Mouse (Mus musculus) mouse trophoblast stem cell (cell line): ENCODE results near the gene Cap1.
"Not testable (repeated sequence)": the region's sequence is repeated elsewhere in the genome, so short reads cannot be mapped to it uniquely, and the experiment has no call there.

Experiments used
- in situ Hi-C, 2 experiments: fragments of 300-500 bp; cut with MseI, MboI; formaldehyde crosslinking; loops; 2 replicates in 1 of 2; 3 replicates in 1 of 2; pipeline ENCODE4 v1.15.1; 2025

Cap1 gene

DNA sequence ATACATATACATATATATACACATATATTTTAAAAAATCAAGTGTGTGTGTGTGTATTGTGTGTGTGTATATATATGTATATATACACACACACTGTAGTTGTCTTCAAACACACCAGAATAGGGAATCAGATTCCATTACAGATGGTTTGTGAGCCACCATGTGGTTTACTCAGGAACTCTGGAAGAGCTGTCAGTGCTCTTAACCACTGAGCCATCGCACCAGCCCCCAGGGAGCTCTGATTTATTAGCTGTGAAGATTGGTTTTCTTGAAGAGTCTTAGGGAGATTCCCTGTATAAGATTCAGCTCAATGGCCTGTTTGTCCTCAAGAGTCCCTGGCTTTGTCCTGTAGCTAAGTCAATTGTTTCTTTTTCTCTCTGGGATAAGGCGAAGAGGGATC, 47.9 kb downstream of the Cap1 start:
- in situ Hi-C loops: no loop called here

DNA sequence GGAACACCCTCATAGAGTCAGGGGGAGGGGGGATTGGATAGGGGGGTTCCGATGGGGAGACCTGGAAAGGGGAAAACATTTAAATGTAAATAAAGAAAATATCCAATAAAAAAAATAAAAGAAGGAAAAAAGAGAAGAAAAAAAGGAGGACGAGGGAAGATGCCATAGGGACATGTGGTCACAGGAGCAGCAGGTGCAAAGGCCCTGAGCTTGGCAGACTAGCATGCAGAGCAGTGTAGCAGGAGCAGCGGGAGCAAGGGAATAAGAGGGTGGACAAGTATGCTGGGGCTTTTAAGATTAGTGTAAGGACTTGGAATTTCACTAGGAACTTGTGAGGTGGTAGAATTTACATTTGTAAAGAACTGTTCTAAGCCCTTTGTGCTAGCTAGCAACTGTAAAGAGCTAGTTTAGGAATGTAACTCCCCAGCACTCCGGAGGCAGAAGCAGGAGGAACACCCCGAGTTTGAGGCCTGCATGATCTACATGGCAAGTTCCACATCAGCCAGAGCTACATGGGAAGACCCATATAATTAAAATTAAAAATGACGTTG, 48.6 kb downstream of the Cap1 start:
- in situ Hi-C loops: no loop called here

DNA sequence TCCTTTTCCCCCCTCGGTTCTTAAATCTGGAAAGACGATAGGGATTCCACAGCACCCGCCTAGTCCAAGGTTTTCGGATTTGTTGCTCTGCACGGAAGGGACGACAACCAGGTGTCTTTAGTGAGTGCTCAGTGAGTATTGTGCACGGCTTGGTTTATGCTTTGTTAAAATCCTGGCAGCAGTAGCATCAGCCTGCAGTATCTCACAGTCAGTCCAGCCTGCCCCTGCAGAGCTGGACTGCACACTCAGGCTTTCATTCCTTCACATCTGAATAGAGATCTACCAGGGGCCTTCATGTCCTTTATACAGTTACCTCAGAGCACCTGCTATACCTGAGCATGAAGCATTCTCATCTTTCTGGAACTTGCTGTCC, 49.5 kb downstream of the Cap1 start:
- in situ Hi-C loops: no loop called here

DNA sequence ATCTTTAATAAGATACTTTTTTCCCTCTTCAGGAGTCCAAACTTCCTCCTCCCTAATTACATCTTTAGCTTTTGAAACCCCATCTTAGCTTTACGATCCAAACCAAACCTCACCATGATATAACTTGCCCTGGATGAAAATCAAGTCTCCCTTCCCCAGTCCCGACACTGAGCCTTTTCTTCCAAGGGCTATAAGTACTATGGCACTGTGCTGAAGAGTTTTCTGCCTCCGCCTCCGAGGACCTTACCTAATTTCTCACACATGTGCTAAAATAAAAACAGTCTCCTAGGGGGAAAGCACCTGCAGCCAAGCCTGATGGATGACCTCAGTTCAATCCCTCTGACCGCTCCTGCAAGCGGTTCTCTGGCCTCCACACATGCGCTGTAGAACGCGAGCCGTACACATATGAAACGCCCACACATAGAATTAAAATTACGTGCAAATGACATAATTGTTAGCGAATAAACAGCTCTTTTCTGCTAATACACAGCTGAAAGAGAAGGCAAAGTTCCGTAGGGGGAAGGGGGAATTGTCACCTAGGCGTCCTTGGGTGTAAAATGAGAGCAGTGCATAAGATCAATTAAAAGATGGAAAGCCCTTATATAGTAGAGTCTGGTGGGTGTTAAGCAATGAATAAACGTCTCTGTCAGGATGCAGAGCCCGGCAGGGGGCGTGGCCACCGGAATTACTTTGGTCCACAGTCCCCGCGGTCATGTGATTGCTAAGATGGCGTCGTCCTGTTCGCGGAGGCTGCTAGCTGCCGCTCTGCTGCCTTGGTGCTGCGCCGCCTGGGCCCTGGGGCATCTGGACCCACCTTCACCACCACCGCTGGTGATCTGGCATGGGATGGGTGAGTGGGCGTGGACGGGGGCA, 50.1 kb downstream of the Cap1 start, which contains the start of gene Ppt1:
Gene Ppt1 (plus strand): TSS at position 713 of the 873 bp plus-strand sequence.
- in situ Hi-C loops: no loop called here

DNA sequence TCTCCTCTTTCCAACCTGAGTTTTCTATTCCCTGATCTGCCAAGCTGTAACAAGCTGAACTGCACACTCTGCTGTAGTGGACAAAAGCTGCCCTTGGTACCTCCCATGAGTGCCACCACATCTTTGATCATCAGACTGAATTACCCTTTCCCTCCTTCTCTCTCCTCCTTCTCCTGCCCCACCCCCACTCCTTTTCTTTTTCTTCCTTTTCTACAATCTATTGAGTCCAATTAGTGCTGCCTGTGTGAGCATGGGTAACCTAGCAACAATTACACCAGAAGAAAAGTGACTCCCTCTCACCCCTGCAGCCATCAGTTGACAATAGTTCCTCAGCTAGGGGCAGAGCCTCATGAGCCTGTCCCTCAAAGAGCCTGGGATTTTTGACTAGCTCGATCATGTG, 54.0 kb downstream of the Cap1 start:
- in situ Hi-C loops: no loop called here

DNA sequence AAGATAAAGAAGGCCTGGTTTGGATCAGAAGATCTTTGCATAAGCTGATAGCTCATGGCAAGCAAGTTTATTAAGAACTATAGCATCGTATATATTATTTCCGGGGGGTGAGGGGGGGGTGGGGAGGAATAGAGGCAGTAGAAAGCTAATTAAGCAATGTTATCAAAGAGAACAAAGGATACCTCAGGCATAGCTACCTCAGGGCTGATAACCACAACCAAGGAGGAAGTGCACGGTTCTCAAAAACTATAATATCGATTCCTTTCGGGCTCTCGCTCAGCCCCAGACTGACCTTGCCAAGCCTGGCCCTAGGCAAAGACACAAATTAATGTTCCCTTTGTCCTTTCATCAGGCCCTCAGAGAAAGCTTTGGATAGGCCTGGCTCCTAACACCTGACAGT, 56.5 kb downstream of the Cap1 start:
- in situ Hi-C loops: no loop called here

DNA sequence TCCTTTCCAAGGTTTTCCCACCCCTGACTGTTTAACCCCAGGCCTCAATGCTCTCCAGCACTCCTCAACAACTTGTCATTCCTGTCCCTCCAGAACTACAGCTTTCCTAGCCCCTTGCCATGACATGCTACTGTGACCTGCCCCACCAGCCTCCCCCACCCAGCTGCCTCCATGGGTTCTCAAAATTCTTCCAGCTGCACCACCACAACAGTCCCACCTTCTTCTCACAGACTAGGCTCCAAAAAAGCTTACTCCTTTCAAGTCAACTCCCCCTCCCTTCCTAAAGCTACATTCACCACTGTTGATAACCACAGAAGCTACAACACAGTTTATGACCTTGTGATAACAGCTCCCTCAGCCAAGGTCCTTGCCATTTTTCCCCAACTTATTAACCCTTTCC, 58.2 kb downstream of the Cap1 start:
- in situ Hi-C loops: no loop called here

DNA sequence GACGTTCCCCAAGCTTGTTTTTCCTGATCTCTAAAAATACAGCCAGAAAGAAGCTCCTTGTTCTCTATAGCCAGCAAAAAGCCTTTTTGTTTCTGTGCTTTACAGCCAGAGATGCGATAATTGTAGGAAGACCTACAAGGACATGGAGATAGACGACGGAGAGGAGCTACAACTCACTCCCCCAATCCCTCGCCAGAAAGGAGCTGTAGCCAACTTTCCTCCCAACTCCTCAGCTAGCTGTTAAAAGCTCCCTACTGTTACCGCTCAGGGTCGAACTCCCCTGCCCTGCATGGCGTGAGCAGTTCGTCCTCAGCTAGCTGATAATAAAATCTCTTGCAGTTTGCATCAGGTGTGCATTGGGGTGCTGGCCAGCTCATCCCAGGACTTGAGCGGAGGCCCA, 64.9 kb downstream of the Cap1 start:
- in situ Hi-C loops: not testable (repeated sequence)

DNA sequence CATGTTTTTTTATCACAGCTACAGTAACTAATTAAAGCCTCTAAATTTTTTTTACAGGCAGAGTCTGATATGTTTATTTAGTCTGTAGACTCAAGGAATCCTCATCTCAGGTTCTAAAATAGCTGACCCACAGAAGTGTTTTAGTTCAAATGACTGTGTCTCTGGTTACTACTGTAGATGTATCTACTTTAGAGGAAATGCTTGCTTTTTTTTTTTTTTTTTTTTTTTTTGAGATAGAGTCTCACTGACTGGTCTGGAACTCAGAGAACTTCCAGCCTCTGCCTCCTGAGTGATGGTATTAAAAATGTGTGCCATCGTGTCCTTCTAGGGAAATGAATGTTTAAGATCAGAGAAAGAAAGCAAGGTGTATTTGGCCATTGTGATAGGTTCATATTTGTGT, 69.7 kb downstream of the Cap1 start:
- in situ Hi-C loops: no loop called here

DNA sequence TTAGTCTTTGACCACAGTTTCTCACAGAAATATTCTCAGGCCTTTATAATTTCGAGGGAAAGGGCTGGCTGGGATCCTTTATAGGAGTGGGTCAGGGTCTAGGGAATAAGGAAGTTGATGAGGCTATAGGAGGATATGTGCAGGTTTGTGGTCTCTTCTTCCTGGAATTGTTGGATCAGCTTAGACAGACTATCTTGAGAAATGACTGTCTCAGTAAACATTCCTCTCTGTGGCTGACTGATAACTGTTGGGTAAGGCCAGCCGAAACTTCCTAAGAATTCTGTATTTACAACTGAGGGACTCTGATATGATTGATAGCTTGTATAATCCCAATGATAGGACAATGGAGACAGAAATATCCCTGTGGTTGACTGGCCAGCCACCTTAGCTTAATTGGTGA, 74.0 kb downstream of the Cap1 start:
- in situ Hi-C loops: no loop called here

DNA sequence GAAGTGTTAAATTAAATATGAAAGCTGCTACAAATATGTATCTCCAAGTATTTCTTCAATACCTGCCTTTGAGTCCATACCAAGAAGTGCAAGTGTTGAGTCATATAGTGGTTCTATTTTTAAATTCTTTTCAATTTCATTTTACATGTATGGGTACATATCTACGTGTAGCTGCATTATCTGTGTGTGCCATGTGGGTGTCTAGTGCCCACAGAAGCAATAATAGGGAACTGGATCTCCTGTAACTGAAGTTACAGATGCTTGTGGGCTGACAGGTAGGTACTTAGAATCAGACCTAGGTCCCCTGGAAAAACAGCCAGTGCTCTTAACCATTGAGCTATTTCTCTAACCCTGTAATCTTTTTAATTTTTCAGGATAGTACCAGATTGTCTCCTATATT, 74.7 kb downstream of the Cap1 start:
- in situ Hi-C loops: no loop called here
